Mouse (Mus musculus): Measurements from ENCODE around the gene Galnt17. TPM values are rescaled to one million over a fixed set of nuclear protein-coding genes. Genes with fewer than 3 reads are reported as not detected.
A peak's percentile ranks its signal among the peaks of the same experiment; 100 is the strongest.

Galnt17 gene
- total RNA-seq, 4 experiments from 2014 or later, result 3.8 to 5.5 (median 4.1) TPM

GRCm38 (mm10) chr5:131120296-131120840 is 187.9 kb downstream of the Galnt17 start:
- no peak for DNase-seq (ENCODE audit: low spot score)

- DNase-seq (ENCODE audit: low spot score), result no peak
These were observed 188.4 kb downstream of the Galnt17 start for GRCm38 (mm10) chr5:131119896-131120295.

- no peak for DNase-seq (ENCODE audit: low spot score)
These were observed 190.8 kb downstream of the Galnt17 start for GRCm38 (mm10) chr5:131117391-131118040.

GRCm38 (mm10) chr5:131113850-131114470 is 194.3 kb downstream of the Galnt17 start:
- no peak for DNase-seq (ENCODE audit: low spot score)

GRCm38 (mm10) chr5:131107188-131107587 is 201.1 kb downstream of the Galnt17 start:
- DNase-seq (ENCODE audit: low spot score), result no peak

GRCm38 (mm10) chr5:131096824-131097223 is 211.5 kb downstream of the Galnt17 start:
- no peak for DNase-seq (ENCODE audit: low spot score)

- no peak for DNase-seq (ENCODE audit: low spot score)
These were observed 212.7 kb downstream of the Galnt17 start for GRCm38 (mm10) chr5:131095635-131096034.

- no peak for DNase-seq (ENCODE audit: low spot score)
These were observed 213.5 kb downstream of the Galnt17 start for GRCm38 (mm10) chr5:131094771-131095170.

- no peak for DNase-seq (ENCODE audit: low spot score)
These were observed 214.2 kb downstream of the Galnt17 start for GRCm38 (mm10) chr5:131094138-131094537.

- DNase-seq (ENCODE audit: low spot score), result no peak
These were observed 218.4 kb downstream of the Galnt17 start for GRCm38 (mm10) chr5:131089876-131090275.

- no peak for DNase-seq (ENCODE audit: low spot score)
These were observed 219.4 kb downstream of the Galnt17 start for GRCm38 (mm10) chr5:131088866-131089265.

GRCm38 (mm10) chr5:131083072-131083657 is 225.1 kb downstream of the Galnt17 start:
- DNase-seq (ENCODE audit: low spot score), result no peak

GRCm38 (mm10) chr5:131077682-131078081 is 230.6 kb downstream of the Galnt17 start:
- no peak for DNase-seq (ENCODE audit: low spot score)

- DNase-seq (ENCODE audit: low spot score), result no peak
These were observed 232.5 kb downstream of the Galnt17 start for GRCm38 (mm10) chr5:131075795-131076194.

- no peak for DNase-seq (ENCODE audit: low spot score)
These were observed 234.0 kb downstream of the Galnt17 start for GRCm38 (mm10) chr5:131074295-131074694.

- DNase-seq (ENCODE audit: low spot score), result no peak
These were observed 243.1 kb downstream of the Galnt17 start for GRCm38 (mm10) chr5:131065174-131065573.

GRCm38 (mm10) chr5:131048505-131048904 is 259.8 kb downstream of the Galnt17 start:
- DNase-seq (ENCODE audit: low spot score), result no peak

GRCm38 (mm10) chr5:131043130-131043529 is 265.2 kb downstream of the Galnt17 start:
- no peak for DNase-seq (ENCODE audit: low spot score)

- DNase-seq (ENCODE audit: low spot score), result no peak
These were observed 267.9 kb downstream of the Galnt17 start for GRCm38 (mm10) chr5:131040441-131040840.

- DNase-seq (ENCODE audit: low spot score), result no peak
These were observed 268.5 kb downstream of the Galnt17 start for GRCm38 (mm10) chr5:131039611-131040313.

GRCm38 (mm10) chr5:131024506-131024905 is 283.8 kb downstream of the Galnt17 start:
- DNase-seq (ENCODE audit: low spot score), result peak; percentile 31

- no peak for DNase-seq (ENCODE audit: low spot score)
These were observed 285.8 kb downstream of the Galnt17 start for GRCm38 (mm10) chr5:131022396-131022993.
